Mouse (Mus musculus) E14TG2a.4 (cell line): ENCODE results near the gene A730009L09Rik.

Experiments
- CTCF ChIP-seq: conservative IDR thresholded peaks from 2 replicates; pipeline ENCODE4 v1.5.1; 2014; ENCODE audit warnings: low read length
- NANOG ChIP-seq: IDR thresholded peaks from 2 replicates; pipeline ENCODE4 v1.6.1; 2014; ENCODE audit warnings: borderline replicate concordance, low read length, mixed read lengths
- POU5F1 ChIP-seq: IDR thresholded peaks from 2 replicates; pipeline ENCODE4 v1.6.1; 2014; ENCODE audit warnings: low read length, borderline replicate concordance

GRCm38 (mm10) chr16:84523061-84523460, 8.1 kb downstream of the A730009L09Rik start:
- TF ChIP-seq CTCF = no peak
- no peak for TF ChIP-seq POU5F1
- TF ChIP-seq NANOG = no peak
